Mouse (Mus musculus) kidney, adult 2 months (tissue): ENCODE data around the gene Dnaic2.

Experiments
- CTCF ChIP-seq: fragments of 200-500 bp; conservative IDR thresholded peaks from 2 replicates; pipeline ENCODE4 v1.5.1; 2011; ENCODE audit warnings: low read depth, mild to moderate bottlenecking, control low read depth, low read length, moderate library complexity, mixed read lengths; ENCODE audit not compliant: insufficient read depth, insufficient read length
- POLR2A ChIP-seq: fragments of 200-500 bp; IDR thresholded peaks from one replicate; pipeline ENCODE4 v1.6.1; 2011; ENCODE audit warnings: low read depth, low read length, control low read depth

DNA sequence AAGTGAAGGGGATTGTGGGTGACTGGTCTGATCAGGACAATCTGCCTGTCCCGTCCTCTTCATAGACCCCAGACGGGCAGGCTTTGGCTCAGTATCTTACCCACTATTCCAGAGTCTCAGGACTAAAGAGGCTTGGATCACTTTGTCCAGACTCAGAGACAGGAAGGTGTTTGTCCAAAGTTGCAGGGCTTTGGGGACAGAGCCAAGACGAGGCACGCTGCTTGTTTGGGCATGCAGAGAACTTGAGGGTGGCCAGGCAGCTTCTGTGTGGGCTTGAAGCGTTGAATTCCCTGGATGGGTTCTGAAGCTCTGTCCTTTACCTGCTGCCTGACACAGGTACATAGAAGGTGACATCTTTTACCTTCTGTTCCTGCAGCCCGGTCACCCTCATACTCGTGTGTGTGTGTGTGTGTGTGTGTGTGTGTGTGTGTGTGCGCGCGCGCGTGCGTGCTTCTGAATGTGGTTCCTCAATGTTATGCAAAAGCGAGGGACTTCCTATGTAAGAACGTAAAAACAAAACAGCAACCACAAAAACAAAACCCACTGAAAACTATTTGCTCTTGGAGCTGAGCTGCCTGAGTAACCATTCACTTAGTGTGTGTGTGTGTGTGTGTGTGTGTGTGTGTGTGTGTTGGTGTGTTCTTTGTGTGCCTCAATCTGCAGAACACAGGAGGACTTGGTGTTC lies 24.8 kb upstream of the Dnaic2 start:
- TF ChIP-seq POLR2A (no peak), CTCF (no peak)
